ENCODE assay signal across 10 mouse cellular contexts in genomic region chr8:119699549-119700134, GRCm38 (mm10). TPM values are rescaled to one million over a fixed set of nuclear protein-coding genes. Genes with fewer than 3 reads are reported as not detected.
DNase-seq lines count a peak whose midpoint lies in the region; ATAC-seq and TF ChIP-seq lines count a peak whose summit lies in the region.
"Had no signal": no experiment of that assay in that cellular context is flagged by ENCODE, and none has a peak within 500 bp of the region (broad histone marks: within the 10 kb centered on the region; RNA-seq: fewer than 3 reads in every experiment).

Atp2c2 (plus strand) TSS chr8:119700009.

- no peaks in the 10 kb centered on the region for H3K9me3 ChIP-seq in hindbrain, embryonic 11.5 days (ENCODE audit: control insufficient read depth, low read length)
- H3K9me3 ChIP-seq in hindbrain, postnatal 0 days (ENCODE audit: low read length): no peaks in the 10 kb centered on the region
- H3K9me3 ChIP-seq in embryonic facial prominence, embryonic 15.5 days (replicated peaks): no peaks in the 10 kb centered on the region
- H3K9me3 ChIP-seq in limb, embryonic 11.5 days (ENCODE audit: control insufficient read depth, low read length): no peaks in the 10 kb centered on the region

- no peak within 1 kb of the TSS for H3K9ac ChIP-seq in hindbrain, embryonic 11.5 days (ENCODE audit: low read depth, low read length)
- no peak within 1 kb of the TSS for H3K9ac ChIP-seq in hindbrain, postnatal 0 days (replicated peaks; ENCODE audit: low read length)
- H3K9ac ChIP-seq in embryonic facial prominence, embryonic 15.5 days: no peak within 1 kb of the TSS
- H3K9ac ChIP-seq in limb, embryonic 11.5 days (ENCODE audit: low read length): peak within 1 kb of the TSS; percentile 30; the same call in 1 of the 2 replicates

- TF ChIP-seq CTCF in hindbrain, postnatal 0 days (IDR thresholded peaks at IDR 0.05; ENCODE audit: low read depth): no peak
- no peak for TF ChIP-seq CTCF in small intestine, adult 2 months (IDR thresholded peaks at IDR 0.05; ENCODE audit: extremely low read depth, insufficient read length, insufficient replicate concordance, low read depth, low read length)

- peaks cover 32% of the 10 kb centered on the region for H3K27me3 ChIP-seq in hindbrain, embryonic 11.5 days (ENCODE audit: control insufficient read depth, insufficient read depth, low read length)
- H3K27me3 ChIP-seq in hindbrain, postnatal 0 days (ENCODE audit: insufficient read depth, low read length): peaks cover 31% of the 10 kb centered on the region
- peaks cover 46% of the 10 kb centered on the region for H3K27me3 ChIP-seq in embryonic facial prominence, embryonic 15.5 days
- peaks cover 36% of the 10 kb centered on the region for H3K27me3 ChIP-seq in limb, embryonic 11.5 days (ENCODE audit: control insufficient read depth, insufficient read depth, low read length)
- H3K27me3 ChIP-seq in small intestine, adult 2 months (ENCODE audit: control insufficient read depth, insufficient read depth, low read length): no peaks in the 10 kb centered on the region

- H3K27ac ChIP-seq in hindbrain, embryonic 11.5 days (ENCODE audit: low read depth, low read length): no peak within 1 kb of the TSS
- H3K27ac ChIP-seq in hindbrain, postnatal 0 days: no peak within 1 kb of the TSS
- no peak within 1 kb of the TSS for H3K27ac ChIP-seq in embryonic facial prominence, embryonic 15.5 days (replicated peaks)
- no peak within 1 kb of the TSS for H3K27ac ChIP-seq in limb, embryonic 11.5 days (replicated peaks; ENCODE audit: low read depth, low read length)
- peak within 1 kb of the TSS; percentile 26; the same call in 1 of the 2 replicates for H3K27ac ChIP-seq in small intestine, adult 2 months (ENCODE audit: insufficient read depth, low read depth, low read length)
- H3K27ac ChIP-seq: left cerebral cortex, adult 2 months had no signal

- peaks cover 3% of the 10 kb centered on the region; the same call in 1 of the 2 replicates for H3K4me1 ChIP-seq in hindbrain, embryonic 11.5 days (replicated peaks; ENCODE audit: control insufficient read depth, insufficient read depth, low read length)
- no peaks in the 10 kb centered on the region for H3K4me1 ChIP-seq in hindbrain, postnatal 0 days (ENCODE audit: insufficient read depth, low read length)
- H3K4me1 ChIP-seq in embryonic facial prominence, embryonic 15.5 days: peaks cover 24% of the 10 kb centered on the region
- H3K4me1 ChIP-seq in limb, embryonic 11.5 days (ENCODE audit: control insufficient read depth, insufficient read depth, low read length): no peaks in the 10 kb centered on the region
- peaks cover 14% of the 10 kb centered on the region for H3K4me1 ChIP-seq in small intestine, adult 2 months (ENCODE audit: control insufficient read depth, insufficient read depth, insufficient read length, low read length)

- no peak within 1 kb of the TSS for H3K4me3 ChIP-seq in hindbrain, embryonic 11.5 days (ENCODE audit: low read depth, low read length)
- no peak within 1 kb of the TSS for H3K4me3 ChIP-seq in hindbrain, postnatal 0 days (ENCODE audit: low read length)
- H3K4me3 ChIP-seq in embryonic facial prominence, embryonic 15.5 days (replicated peaks): peak within 1 kb of the TSS; percentile 31
- H3K4me3 ChIP-seq in limb, embryonic 11.5 days (ENCODE audit: low read depth, low read length): no peak within 1 kb of the TSS
- H3K4me3 ChIP-seq in small intestine, adult 2 months (ENCODE audit: low read depth, low read length): peak within 1 kb of the TSS; percentile 58
- H3K4me3 ChIP-seq: left cerebral cortex, adult 2 months had no signal

- H3K36me3 ChIP-seq in hindbrain, embryonic 11.5 days (ENCODE audit: control insufficient read depth, insufficient read depth, low read length): no peaks in the 10 kb centered on the region
- H3K36me3 ChIP-seq in hindbrain, postnatal 0 days (ENCODE audit: insufficient read depth, low read length): no peaks in the 10 kb centered on the region
- no peaks in the 10 kb centered on the region for H3K36me3 ChIP-seq in embryonic facial prominence, embryonic 15.5 days
- H3K36me3 ChIP-seq in limb, embryonic 11.5 days (ENCODE audit: control insufficient read depth, insufficient read depth, low read length): no peaks in the 10 kb centered on the region
- no peaks in the 10 kb centered on the region for H3K36me3 ChIP-seq in small intestine, adult 2 months (ENCODE audit: control insufficient read depth, insufficient read depth, low read length)

- 0 out of 2 replicates have a peak within 1 kb of the TSS, but pooled peaks have one; percentile 3 for H3K4me2 ChIP-seq in hindbrain, embryonic 11.5 days (replicated peaks; ENCODE audit: low read depth, low read length)
- no peak within 1 kb of the TSS for H3K4me2 ChIP-seq in hindbrain, postnatal 0 days (ENCODE audit: low read depth, low read length)
- H3K4me2 ChIP-seq in embryonic facial prominence, embryonic 15.5 days (replicated peaks): peak within 1 kb of the TSS; percentile 47
- peak within 1 kb of the TSS; percentile 31 for H3K4me2 ChIP-seq in limb, embryonic 11.5 days (ENCODE audit: low read depth, severe bottlenecking)

- DNase-seq in hindbrain, embryonic 11.5 days (ENCODE audit: low spot score): no peak
- DNase-seq in hindbrain, postnatal 0 days (ENCODE audit: low spot score): no peak
- peak; percentile 38 for DNase-seq in limb, embryonic 11.5 days (ENCODE audit: low spot score)
- DNase-seq in left cerebral cortex, adult 11 months (ENCODE audit: low spot score): no peak
- no peak for DNase-seq in thymus, postnatal 0 days (ENCODE audit: low spot score)
- no peak for DNase-seq in cerebellum, postnatal 25 days

- no peak for ATAC-seq in hindbrain, embryonic 11.5 days (ENCODE audit: low FRiP score)
- no peak for ATAC-seq in hindbrain, postnatal 0 days
- no peak for ATAC-seq in embryonic facial prominence, embryonic 15.5 days (ENCODE audit: insufficient number of reproducible peaks, low FRiP score, low TSS enrichment, low read depth)
- ATAC-seq in limb, embryonic 11.5 days (ENCODE audit: insufficient number of reproducible peaks, low FRiP score, low TSS enrichment, low read depth): no peak

- WGBS in hindbrain, embryonic 11.5 days: 4% methylated on average over 22 of the region's 26 CpGs
- WGBS in hindbrain, postnatal 0 days: 3% methylated on average over 26 of the region's 26 CpGs
- 2% methylated on average over 26 of the region's 26 CpGs for WGBS in embryonic facial prominence, embryonic 15.5 days
- 2% methylated on average over 26 of the region's 26 CpGs for WGBS in limb, embryonic 11.5 days
- 4% methylated on average over 26 of the region's 26 CpGs for WGBS in small intestine, adult 2 months

- TF ChIP-seq POLR2A in small intestine, adult 2 months (IDR thresholded peaks at IDR 0.05; ENCODE audit: low read depth, low read length): peak; percentile 24; the same call in 1 of the 2 replicates

RNA-seq across cellular contexts. Expression of gene Atp2c2, which starts in this region (rescaled TPM):
- 0.40 and 0.96 TPM in 2 replicates for polyA plus RNA-seq in hindbrain, embryonic 11.5 days (2014; fragmentation: Nextera tagmentation; extraction: Ambion mirVana)
- 0.26 and 0.29 TPM in 2 replicates for total RNA-seq in hindbrain, postnatal 0 days (2014; rRNA removed)
- 0.66 and 0.98 TPM in 2 replicates for polyA plus RNA-seq in hindbrain, postnatal 0 days (2015; fragmentation: Nextera tagmentation; extraction: Ambion mirVana)
- polyA plus RNA-seq in embryonic facial prominence, embryonic 15.5 days (2015; fragmentation: Nextera tagmentation; extraction: Ambion mirVana): 4.6 and 6.5 TPM in 2 replicates
- polyA plus RNA-seq in limb, embryonic 11.5 days (2014; fragmentation: Nextera tagmentation; extraction: Ambion mirVana): 0.71 and 2.0 TPM in 2 replicates
- 3.0 and 4.8 TPM in 2 replicates for polyA plus RNA-seq in small intestine, adult 2 months (2012; rRNA removed)
- 0.27 and 0.29 TPM in 2 replicates for polyA plus RNA-seq in thymus, postnatal 0 days (2015; fragmentation: Nextera tagmentation; extraction: Ambion mirVana)
- total RNA-seq: gastrocnemius, adult 8-10 months had no signal

Comparison
In these comparisons a context has a peak if more than half of its experiments do, and no peak if none do; other contexts are left out.
1. H3K4me3 ChIP-seq: peak in embryonic facial prominence, embryonic 15.5 days (single experiment) and small intestine, adult 2 months (single experiment); none in hindbrain, embryonic 11.5 days (single experiment), hindbrain, postnatal 0 days (single experiment) and limb, embryonic 11.5 days (single experiment).